ENCODE assay signal across 11 mouse cellular contexts in genomic region chr10:54059092-54059496, GRCm38 (mm10). TPM values are rescaled to one million over a fixed set of nuclear protein-coding genes. Genes with fewer than 3 reads are reported as not detected.
DNase-seq lines count a peak whose midpoint lies in the region; ATAC-seq lines count a peak whose summit lies in the region.
"Had no signal": no experiment of that assay in that cellular context is flagged by ENCODE, and none has a peak within 500 bp of the region (broad histone marks: within the 10 kb centered on the region; RNA-seq: fewer than 3 reads in every experiment).

No protein-coding gene starts in this region.

- no peaks in the 10 kb centered on the region for H3K4me1 ChIP-seq in kidney, embryonic 16.5 days (ENCODE audit: insufficient read depth, low read length)
- H3K4me1 ChIP-seq in liver, embryonic 16.5 days (ENCODE audit: control insufficient read depth, low read depth, low read length) = peaks cover 4% of the 10 kb centered on the region

- DNase-seq in kidney, adult 8-10 months = no peak
- DNase-seq in adrenal gland, postnatal 10 days = peak; percentile 31
- peak; percentile 40 for DNase-seq in forelimb bud, embryonic 11.5 days (ENCODE audit: low read depth, low spot score)
- no peak for DNase-seq in cerebellum, postnatal 36 days
- DNase-seq: cerebellum, adult 11-12 months had no signal

- H3K9ac ChIP-seq in kidney, embryonic 16.5 days (replicated peaks; ENCODE audit: low read length) = no peak overlapping the region
- H3K9ac ChIP-seq in liver, embryonic 16.5 days (ENCODE audit: low read depth, low read length) = no peak overlapping the region
- H3K9ac ChIP-seq: forebrain, embryonic 12.5 days; lung, embryonic 14.5 days had no signal

- H3K27me3 ChIP-seq in kidney, embryonic 16.5 days (ENCODE audit: insufficient read depth, low read length) = no peaks in the 10 kb centered on the region
- no peaks in the 10 kb centered on the region for H3K27me3 ChIP-seq in liver, embryonic 16.5 days (ENCODE audit: control insufficient read depth, insufficient read depth, low read depth, low read length)
- H3K27me3 ChIP-seq: forebrain, embryonic 12.5 days had no signal

- H3K9me3 ChIP-seq in kidney, embryonic 16.5 days (ENCODE audit: low read length) = no peaks in the 10 kb centered on the region
- H3K9me3 ChIP-seq in liver, embryonic 16.5 days (replicated peaks; ENCODE audit: control insufficient read depth, low read length) = no peaks in the 10 kb centered on the region
- H3K9me3 ChIP-seq: forebrain, embryonic 12.5 days had no signal

- H3K4me2 ChIP-seq in kidney, embryonic 16.5 days (replicated peaks; ENCODE audit: low read depth, low read length) = no peak overlapping the region
- H3K4me2 ChIP-seq in liver, embryonic 16.5 days (ENCODE audit: low read depth, low read length) = no peak overlapping the region
- H3K4me2 ChIP-seq: forebrain, embryonic 12.5 days; lung, embryonic 14.5 days had no signal

- 19% methylated on average over 3 of the region's 3 CpGs for WGBS in kidney, embryonic 16.5 days
- WGBS in liver, embryonic 16.5 days (ENCODE audit: insufficient replicate concordance) = 46% methylated on average over 3 of the region's 3 CpGs

- H3K4me3 ChIP-seq in kidney, embryonic 16.5 days (ENCODE audit: low read length) = no peak overlapping the region
- no peak overlapping the region for H3K4me3 ChIP-seq in liver, embryonic 16.5 days (ENCODE audit: low read depth, low read length)
- H3K4me3 ChIP-seq: forebrain, embryonic 12.5 days had no signal

- H3K27ac ChIP-seq in kidney, embryonic 16.5 days (ENCODE audit: low read length) = no peak overlapping the region
- no peak overlapping the region for H3K27ac ChIP-seq in liver, embryonic 16.5 days (ENCODE audit: low read length)
- H3K27ac ChIP-seq: forebrain, embryonic 12.5 days had no signal

- 0 out of 2 replicates have a peak, but pooled peaks cover 4% of the 10 kb centered on the region for H3K36me3 ChIP-seq in kidney, embryonic 16.5 days (ENCODE audit: insufficient read depth, low read length)
- peaks cover 22% of the 10 kb centered on the region for H3K36me3 ChIP-seq in liver, embryonic 16.5 days (ENCODE audit: control insufficient read depth, insufficient read depth)
- H3K36me3 ChIP-seq: forebrain, embryonic 12.5 days had no signal

- ATAC-seq in kidney, embryonic 16.5 days (ENCODE audit: low FRiP score, low TSS enrichment) = peak; percentile 49; the same call in 1 of the 2 replicates
- peak; percentile 55 for ATAC-seq in liver, embryonic 16.5 days (ENCODE audit: low read depth)
- no peak for ATAC-seq in megakaryocyte-erythroid progenitor cell, adult 5-6 weeks (replicated peaks; ENCODE audit: low FRiP score, low TSS enrichment, poor library complexity, severe bottlenecking)
- ATAC-seq: intestine, embryonic 16.5 days had no signal

RNA-seq across cellular contexts. Expression of gene Man1a, which starts 17.3 kb away (rescaled TPM):
- 6.5 and 8.4 TPM in 2 replicates for polyA plus RNA-seq in kidney, embryonic 16.5 days (2015; fragmentation: Nextera tagmentation; extraction: Ambion mirVana)
- total RNA-seq in adrenal gland, postnatal 10 days (2021) = 10 to 100 TPM; 49.5 to 65.6 TPM
- polyA plus RNA-seq in liver, embryonic 16.5 days (2015; fragmentation: Nextera tagmentation; extraction: Ambion mirVana) = 12.5 and 14.2 TPM in 2 replicates
- total RNA-seq in megakaryocyte-erythroid progenitor cell, adult 5-6 weeks (2014; fragmentation: Nextera tagmentation) = 16.0 and 16.1 TPM in 2 replicates
- 21.8 and 23.7 TPM in 2 replicates for total RNA-seq in megakaryocyte-erythroid progenitor cell, adult 5-6 weeks (2017)

Comparison
In these comparisons a context has a peak if more than half of its experiments do, and no peak if none do; other contexts are left out.
1. DNase-seq: peak in adrenal gland, postnatal 10 days (single experiment) and forelimb bud, embryonic 11.5 days (single experiment); none in kidney, adult 8-10 months (0 of 2) and cerebellum, postnatal 36 days (0 of 2).